Mouse (Mus musculus) limb, embryonic 10.5 days (tissue): ENCODE measurements around the gene Ang. TPM values are rescaled to one million over a fixed set of nuclear protein-coding genes. Genes with fewer than 3 reads are reported as not detected.
"Not testable (repeated sequence)": the region's sequence is repeated elsewhere in the genome, so short reads cannot be mapped to it uniquely, and the experiment has no call there.

ENCODE experiments used
- DNase-seq: peaks from one replicate; pipeline ENCODE4 v3.0.0-alpha.2; 2017; ENCODE audit warnings: low spot score
- H3K27ac ChIP-seq: fragments of 300-500 bp; sonication (generic); 2 replicates; pipeline ENCODE4 v1.5.1; 2016; ENCODE audit warnings: mild to moderate bottlenecking
- H3K27me3 ChIP-seq: fragments of 300-500 bp; sonication (generic); 2 replicates; pipeline ENCODE4 v1.6.1; 2016; ENCODE audit warnings: low read depth, mild to moderate bottlenecking; ENCODE audit not compliant: poor library complexity, severe bottlenecking
- H3K36me3 ChIP-seq: fragments of 300-500 bp; sonication (generic); 2 replicates; pipeline ENCODE4 v1.6.1; 2016; ENCODE audit warnings: mild to moderate bottlenecking, moderate library complexity
- H3K4me1 ChIP-seq: fragments of 300-500 bp; sonication (generic); 2 replicates; pipeline ENCODE4 v1.6.1; 2016
- H3K4me3 ChIP-seq: fragments of 300-500 bp; sonication (generic); 2 replicates; pipeline ENCODE4 v1.5.1; 2016; ENCODE audit warnings: mild to moderate bottlenecking, moderate library complexity
- H3K9me3 ChIP-seq: fragments of 300-500 bp; sonication (generic); replicated peaks from 2 replicates; pipeline ENCODE4 v1.6.1; 2016; ENCODE audit warnings: mild to moderate bottlenecking
- WGBS: fragments of 180-500 bp; shearing (Covaris S2); methylation state at CpG from one replicate; pipeline ENCODE4 v1.1.7; 2016; 5-methylcytosine and 5-hydroxymethylcytosine counted together
- polyA plus RNA-seq: library from polyadenylated mRNA; unstranded; fragments of >200 nt; fragmentation: Nextera tagmentation; extraction: Ambion mirVana; gene quantifications from 2 replicates; pipeline ENCODE4 v1.2.1, GENCODE M21; 2016

Ang gene
- polyA plus RNA-seq, 1 experiment from 2014 or later: 1.8 TPM

DNA sequence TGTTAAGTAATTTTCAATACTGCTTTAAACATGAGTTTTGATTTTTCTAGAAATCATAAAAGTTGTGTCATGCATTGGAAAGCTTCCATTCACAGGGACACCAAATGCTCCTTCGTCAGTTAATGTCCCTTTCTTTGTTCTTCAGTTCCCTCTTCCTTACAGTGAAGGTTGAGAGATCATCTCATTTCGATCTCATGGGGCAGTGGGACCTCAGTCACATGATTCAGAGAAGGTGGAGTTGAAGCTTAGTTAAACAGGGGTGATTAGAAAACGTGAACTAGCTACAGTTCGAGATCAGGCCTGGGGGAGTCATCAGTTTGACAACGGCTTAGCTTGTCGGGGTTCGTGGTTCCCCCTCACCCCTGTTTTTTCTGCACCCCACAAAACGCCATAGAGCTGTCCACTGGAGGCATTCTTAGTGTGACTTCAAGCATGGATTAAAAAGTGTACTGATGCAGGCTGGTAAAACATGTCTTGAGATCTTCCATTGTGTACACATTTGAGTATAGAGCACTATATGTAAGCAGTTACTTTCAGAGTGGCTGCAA, 1.2 kb downstream of the Ang start:
- WGBS: 59% methylated on average over 8 of the region's 8 CpGs
- Histone ChIP-seq H3K4me1 (no peaks in the 10 kb centered on the region), H3K9me3 (no peaks in the 10 kb centered on the region), H3K4me3 (no peak overlapping the region), H3K27ac (no peak overlapping the region), H3K36me3 (no peaks in the 10 kb centered on the region), H3K27me3 (no peaks in the 10 kb centered on the region)
- DNase-seq: no peak

DNA sequence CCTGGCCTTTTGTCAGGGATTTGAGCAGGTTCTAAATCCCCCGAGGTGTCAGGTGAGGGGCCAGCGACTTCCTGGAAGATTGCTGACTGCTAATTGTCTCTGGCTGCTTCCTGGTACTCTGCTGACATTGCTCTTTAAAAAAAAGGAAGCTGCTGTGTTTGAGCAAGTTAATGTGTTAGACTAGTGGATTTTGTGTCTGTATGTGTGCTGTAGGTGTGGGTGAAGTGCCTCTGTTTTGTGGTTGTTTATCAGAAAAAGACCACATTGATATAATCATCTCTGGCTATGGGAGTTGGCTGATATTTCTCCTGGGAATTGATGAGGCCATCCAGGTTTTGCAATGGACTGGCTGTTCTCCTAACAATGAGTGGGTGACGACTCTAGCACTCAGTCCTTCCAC, 2.5 kb downstream of the Ang start:
- Histone ChIP-seq H3K4me1 (no peaks in the 10 kb centered on the region), H3K4me3 (no peak overlapping the region), H3K27me3 (no peaks in the 10 kb centered on the region), H3K9me3 (no peaks in the 10 kb centered on the region), H3K36me3 (no peaks in the 10 kb centered on the region), H3K27ac (no peak overlapping the region)
- 29% methylated on average over 3 of the region's 3 CpGs for WGBS
- DNase-seq: no peak

DNA sequence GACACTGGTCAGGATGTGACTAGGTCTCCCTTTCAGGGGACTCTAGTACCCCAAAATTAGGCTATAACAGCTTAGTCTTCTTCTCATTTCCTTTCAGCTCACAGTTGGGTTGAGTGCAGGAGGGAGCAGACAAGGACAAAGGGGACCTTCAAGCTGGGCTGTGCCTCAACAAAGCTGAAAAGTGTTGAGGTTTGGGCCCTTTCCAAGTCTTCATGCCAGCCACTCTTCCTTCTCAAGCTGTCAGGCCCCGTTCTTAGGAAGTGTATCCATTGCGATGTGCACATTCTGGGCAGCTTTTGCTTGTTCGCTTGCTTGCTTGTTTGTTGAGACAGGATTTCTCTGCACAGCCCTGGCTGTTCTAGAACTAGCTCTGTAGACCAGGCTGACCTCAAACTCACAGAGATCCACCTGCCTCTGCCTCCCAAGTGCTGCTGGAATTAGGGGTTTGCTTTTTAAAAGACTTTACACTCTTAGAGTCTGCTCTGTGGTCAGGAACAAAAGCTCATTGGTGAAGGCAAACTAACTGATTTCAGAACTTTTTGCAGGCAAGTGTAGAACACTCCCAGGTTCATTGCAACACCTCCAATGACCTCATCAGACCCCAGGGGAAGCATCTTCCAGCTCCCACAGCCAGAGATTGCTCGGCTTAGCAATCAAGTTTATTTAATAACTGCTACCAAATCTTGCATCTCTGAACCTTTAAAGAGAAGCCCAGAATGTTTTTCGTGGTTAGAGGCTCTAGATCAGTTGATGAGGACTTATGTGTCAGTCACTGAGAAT, 3.3 kb downstream of the Ang start:
- DNase-seq: no peak
- WGBS: 90% methylated on average over 5 of the region's 5 CpGs
- Histone ChIP-seq H3K27me3 (no peaks in the 10 kb centered on the region), H3K4me3 (no peak overlapping the region), H3K4me1 (no peaks in the 10 kb centered on the region), H3K27ac (no peak overlapping the region), H3K36me3 (no peaks in the 10 kb centered on the region), H3K9me3 (no peaks in the 10 kb centered on the region)

DNA sequence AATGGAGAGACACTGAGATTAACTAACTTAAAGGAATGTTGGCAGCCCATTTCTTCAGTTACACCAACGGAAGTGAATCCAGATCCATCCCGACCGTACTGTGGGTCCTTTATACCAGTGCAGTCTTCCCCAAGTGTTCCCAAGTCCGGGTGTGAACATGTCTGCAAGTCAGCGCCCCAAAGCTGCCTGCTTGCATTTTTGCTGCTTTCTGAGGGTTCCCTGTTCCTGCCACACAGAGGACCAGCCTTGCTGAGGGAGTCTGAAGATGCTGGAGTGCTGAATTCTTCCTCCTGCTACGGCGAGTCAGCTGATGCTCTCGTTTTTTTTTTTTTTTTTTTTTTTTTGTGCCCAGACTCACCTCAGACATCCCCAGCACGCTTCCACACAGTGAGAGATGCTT, 4.0 kb downstream of the Ang start:
- WGBS: 78% methylated on average over 7 of the region's 9 CpGs
- Histone ChIP-seq H3K27ac (no peak overlapping the region), H3K4me3 (no peak overlapping the region), H3K27me3 (no peaks in the 10 kb centered on the region), H3K4me1 (no peaks in the 10 kb centered on the region), H3K36me3 (no peaks in the 10 kb centered on the region), H3K9me3 (no peaks in the 10 kb centered on the region)
- no peak for DNase-seq

DNA sequence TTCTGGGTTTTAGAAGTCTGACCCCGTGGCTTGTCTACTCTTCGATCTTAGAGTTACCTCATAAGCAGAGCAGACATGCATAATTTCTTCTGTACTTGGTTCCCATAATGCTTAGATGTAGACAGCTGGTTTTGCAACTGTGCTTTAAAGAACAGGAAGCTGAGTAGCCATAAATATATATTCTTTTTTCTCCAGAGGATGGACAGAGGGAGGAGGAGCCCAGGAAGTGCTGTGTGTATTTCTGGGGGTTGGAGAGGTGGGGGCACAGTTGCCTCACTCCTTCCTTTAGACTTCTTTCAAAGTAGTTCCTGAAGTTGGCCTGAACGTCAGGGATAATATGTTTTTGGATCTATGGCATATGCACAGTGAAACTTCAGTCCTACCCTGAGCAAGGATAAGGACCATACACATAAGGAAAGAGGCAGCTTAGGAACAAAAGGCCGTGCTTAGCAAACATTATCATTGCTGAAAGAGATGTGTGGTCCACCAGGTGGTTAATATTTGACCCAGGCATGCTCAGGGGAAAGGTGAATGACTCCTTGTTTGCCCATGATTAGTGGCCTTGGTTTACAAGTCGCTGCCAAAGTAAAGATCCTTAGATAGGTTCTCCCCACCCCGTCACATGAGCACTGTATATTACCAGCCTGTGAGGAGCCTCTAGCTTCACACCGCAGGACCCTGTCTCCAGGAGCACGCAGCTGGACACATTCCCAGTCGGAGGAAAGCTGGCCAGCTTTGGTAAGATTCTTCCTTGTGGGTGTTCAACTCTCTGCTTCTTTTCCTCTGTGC, 5.0 kb downstream of the Ang start:
- Histone ChIP-seq H3K4me1 (no peaks in the 10 kb centered on the region), H3K4me3 (no peak overlapping the region), H3K27me3 (no peaks in the 10 kb centered on the region), H3K27ac (no peak overlapping the region), H3K36me3 (no peaks in the 10 kb centered on the region), H3K9me3 (no peaks in the 10 kb centered on the region)
- WGBS: 79% methylated on average over 9 of the region's 9 CpGs
- no peak for DNase-seq

DNA sequence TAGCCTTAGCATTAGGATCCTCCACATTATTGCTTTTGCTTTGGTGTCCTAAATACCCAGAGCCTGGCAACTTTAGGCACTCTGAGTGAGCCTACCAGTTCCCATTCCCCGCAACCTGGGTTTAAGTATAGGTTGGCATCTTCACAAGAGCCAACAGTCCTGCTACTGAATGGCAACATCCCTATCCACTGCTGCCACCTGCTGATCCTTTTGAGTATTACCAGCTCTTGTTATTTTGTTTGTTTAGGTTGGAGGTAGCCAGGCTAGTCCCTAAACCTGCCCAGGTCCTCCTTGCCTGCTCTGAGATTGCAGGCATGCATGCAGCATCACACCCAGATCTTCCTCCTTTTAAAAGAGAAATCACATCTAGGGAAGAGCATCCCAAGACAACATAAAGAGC, 7.3 kb downstream of the Ang start:
- H3K36me3 ChIP-seq, H3K4me3 ChIP-seq, H3K9me3 ChIP-seq, H3K27me3 ChIP-seq, H3K4me1 ChIP-seq, H3K27ac ChIP-seq: not testable (repeated sequence)
- DNase-seq: peak; percentile 35
- 44% methylated on average over 1 of the region's 1 CpGs for WGBS

DNA sequence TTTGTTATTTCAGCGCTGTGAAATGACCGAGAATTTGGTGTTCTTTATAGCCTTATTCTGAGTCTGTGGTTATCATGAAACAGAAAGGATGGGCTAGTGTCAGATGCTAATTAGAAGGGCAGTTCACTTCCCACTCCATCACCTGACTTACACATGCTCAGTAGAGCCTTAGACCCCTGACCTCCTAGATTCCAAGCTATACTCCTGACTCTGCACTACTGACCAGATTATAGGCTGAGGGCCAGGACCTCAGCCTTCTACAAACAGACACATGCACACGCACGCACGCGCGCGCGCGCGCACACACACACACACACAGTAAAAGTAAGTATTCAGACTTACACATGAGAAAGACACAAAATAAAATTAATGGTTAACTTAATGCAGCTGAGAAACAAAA, 8.0 kb downstream of the Ang start:
- 94% methylated on average over 11 of the region's 11 CpGs for WGBS
- no peaks in the 10 kb centered on the region for H3K36me3 ChIP-seq

DNA sequence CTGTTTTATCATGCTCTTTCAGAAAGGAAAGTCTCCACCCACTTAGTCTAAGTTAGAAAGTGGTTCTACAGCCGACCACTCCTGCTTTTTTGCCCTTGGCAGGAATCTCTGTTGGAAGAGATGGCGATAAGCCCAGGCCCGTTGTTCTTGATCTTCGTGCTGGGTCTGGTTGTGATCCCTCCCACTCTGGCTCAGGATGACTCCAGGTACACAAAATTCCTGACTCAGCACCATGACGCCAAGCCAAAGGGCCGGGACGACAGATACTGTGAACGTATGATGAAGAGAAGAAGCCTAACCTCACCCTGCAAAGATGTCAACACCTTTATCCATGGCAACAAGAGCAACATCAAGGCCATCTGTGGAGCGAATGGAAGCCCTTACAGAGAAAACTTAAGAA, 10.3 kb downstream of the Ang start:
- no peak overlapping the region for H3K27ac ChIP-seq
- WGBS: 84% methylated on average over 9 of the region's 9 CpGs

More for the DNA sequence above, 8.0 kb downstream of the Ang start:
- no peak overlapping the region for H3K27ac ChIP-seq
- H3K27me3 ChIP-seq: no peaks in the 10 kb centered on the region
- no peaks in the 10 kb centered on the region for H3K9me3 ChIP-seq
- no peaks in the 10 kb centered on the region for H3K4me1 ChIP-seq
- DNase-seq: no peak
- H3K4me3 ChIP-seq: no peak overlapping the region

DNA sequence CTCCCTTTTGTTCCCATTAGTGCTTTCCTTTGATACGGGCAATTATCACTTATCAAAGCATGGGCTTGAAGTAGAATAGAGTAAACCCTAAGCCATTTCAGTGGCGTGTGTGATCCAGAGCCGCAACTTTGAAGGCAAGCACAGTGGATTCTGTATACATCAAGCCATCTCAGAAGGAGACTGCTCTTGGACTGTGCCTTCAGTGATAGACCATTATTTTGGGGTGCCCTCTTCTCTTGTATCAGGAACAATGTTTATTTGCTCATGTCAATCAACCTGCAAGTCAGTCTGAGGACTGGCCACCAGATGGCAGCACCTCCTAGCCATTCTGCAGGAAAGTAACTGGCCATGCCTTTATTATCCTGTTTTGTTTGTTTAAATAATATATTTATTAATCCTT, 12.3 kb downstream of the Ang start:
- WGBS: 60% methylated on average over 3 of the region's 3 CpGs
- peak; percentile 75 for DNase-seq
- H3K4me3 ChIP-seq: no peak overlapping the region

More for the DNA sequence above, 10.3 kb downstream of the Ang start:
- Histone ChIP-seq H3K4me3 (no peak overlapping the region), H3K27me3 (no peaks in the 10 kb centered on the region), H3K9me3 (no peaks in the 10 kb centered on the region), H3K4me1 (no peaks in the 10 kb centered on the region), H3K36me3 (no peaks in the 10 kb centered on the region)
- DNase-seq: no peak

DNA sequence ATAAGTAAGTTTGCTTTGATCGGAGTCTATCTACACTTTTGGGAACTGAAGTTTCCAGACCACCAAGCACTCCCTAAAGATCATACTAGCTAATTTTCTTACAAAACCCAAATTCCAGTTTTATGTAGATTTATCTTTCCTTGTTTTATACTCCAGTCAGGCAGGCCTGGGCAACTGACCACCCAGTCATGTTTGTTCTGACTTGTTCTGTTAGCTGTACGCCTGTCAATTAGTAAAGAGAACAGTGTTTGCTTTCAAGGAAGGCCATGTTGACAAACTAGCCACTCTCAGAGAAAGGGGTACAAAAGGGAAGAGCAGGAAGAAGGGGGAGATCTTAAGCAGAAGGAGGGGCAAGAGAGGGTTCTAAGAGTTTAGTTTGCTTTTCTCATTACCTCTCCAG, 13.4 kb downstream of the Ang start:
- 90% methylated on average over 2 of the region's 2 CpGs for WGBS
- Histone ChIP-seq H3K4me3 (no peak overlapping the region), H3K27me3 (no peaks in the 10 kb centered on the region), H3K9me3 (no peaks in the 10 kb centered on the region), H3K27ac (no peak overlapping the region), H3K36me3 (no peaks in the 10 kb centered on the region), H3K4me1 (no peaks in the 10 kb centered on the region)
- DNase-seq: no peak

More for the DNA sequence above, 12.3 kb downstream of the Ang start:
- Histone ChIP-seq H3K36me3 (no peaks in the 10 kb centered on the region), H3K27me3 (no peaks in the 10 kb centered on the region), H3K9me3 (no peaks in the 10 kb centered on the region), H3K4me1 (no peaks in the 10 kb centered on the region), H3K27ac (no peak overlapping the region)

DNA sequence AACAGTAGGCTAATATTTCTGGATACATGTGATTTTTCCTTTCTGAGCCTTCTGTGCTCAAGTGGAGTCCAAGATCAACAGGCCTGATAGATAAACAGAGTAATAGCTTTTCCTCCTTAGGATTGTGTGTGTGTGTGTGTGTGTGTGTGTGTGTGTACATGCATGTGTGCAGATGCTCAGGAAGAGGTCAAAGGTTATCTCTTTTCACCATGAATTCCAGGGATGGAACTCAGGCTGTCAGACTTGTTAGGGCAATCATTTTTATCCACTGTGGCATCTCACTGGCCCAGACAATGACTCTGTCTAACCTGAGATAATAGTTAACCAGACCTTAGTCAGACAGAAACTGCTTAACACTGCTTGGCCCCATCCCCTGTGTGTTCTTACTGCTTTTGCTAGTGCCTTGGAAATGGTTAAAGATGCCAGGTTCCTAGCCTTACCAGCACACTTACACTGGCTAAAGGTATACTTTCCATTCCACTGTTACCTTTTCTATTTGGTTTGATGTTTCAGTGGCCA, 15.6 kb downstream of the Ang start:
- DNase-seq: no peak
- no peaks in the 10 kb centered on the region for H3K27me3 ChIP-seq
- H3K27ac ChIP-seq: no peak overlapping the region

DNA sequence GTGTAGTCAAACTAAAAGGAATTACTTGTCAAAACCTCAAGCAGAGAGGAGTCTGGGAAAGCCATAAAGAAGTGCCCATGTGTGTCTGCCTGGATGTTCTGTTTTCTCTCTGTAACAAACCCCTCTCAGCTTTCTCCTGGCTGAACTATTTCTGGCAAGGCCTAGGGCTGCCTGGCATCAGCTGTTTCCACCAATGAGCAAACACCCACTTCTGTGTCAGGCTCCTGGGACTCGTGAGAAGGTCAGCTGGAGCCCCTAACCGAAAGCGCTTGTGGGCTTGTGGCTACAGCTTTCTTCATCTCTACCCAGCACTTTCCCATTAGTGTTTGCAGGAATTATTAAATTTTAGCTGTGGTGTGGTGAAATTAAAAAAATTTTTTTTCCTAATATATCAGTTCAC, 21.0 kb downstream of the Ang start:
- 72% methylated on average over 3 of the region's 3 CpGs for WGBS
- no peak overlapping the region for H3K27ac ChIP-seq
- DNase-seq: no peak

More for the DNA sequence above, 15.6 kb downstream of the Ang start:
- H3K4me3 ChIP-seq: no peak overlapping the region
- H3K9me3 ChIP-seq: no peaks in the 10 kb centered on the region
- H3K4me1 ChIP-seq: no peaks in the 10 kb centered on the region
- no peaks in the 10 kb centered on the region for H3K36me3 ChIP-seq

DNA sequence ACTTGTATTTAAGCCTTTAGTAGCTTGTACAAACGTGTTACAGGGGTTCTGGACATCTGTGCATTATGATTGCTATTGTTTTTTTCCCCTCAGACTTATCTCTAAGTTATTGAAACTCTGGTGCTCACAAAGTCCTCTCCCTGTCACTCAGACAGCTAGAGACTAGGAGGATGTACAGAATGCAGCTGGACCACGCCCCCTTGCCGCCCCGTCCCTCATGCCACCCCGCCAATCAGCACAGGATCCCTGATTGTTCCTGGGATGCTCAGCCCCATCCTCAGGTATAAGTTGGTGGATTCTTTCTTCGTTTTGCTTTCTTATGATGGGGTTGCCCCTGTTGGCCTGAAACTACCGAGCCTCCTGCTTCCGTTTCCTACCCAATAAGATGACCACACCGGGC, 22.5 kb downstream of the Ang start:
- DNase-seq: no peak
- no peaks in the 10 kb centered on the region for H3K9me3 ChIP-seq
- WGBS: 42% methylated on average over 9 of the region's 9 CpGs
- H3K4me1 ChIP-seq: no peaks in the 10 kb centered on the region
- H3K4me3 ChIP-seq: no peak overlapping the region
- no peaks in the 10 kb centered on the region for H3K36me3 ChIP-seq
- no peaks in the 10 kb centered on the region for H3K27me3 ChIP-seq
- no peak overlapping the region for H3K27ac ChIP-seq

More for the DNA sequence above, 21.0 kb downstream of the Ang start:
- Histone ChIP-seq H3K4me3 (no peak overlapping the region), H3K4me1 (no peaks in the 10 kb centered on the region), H3K9me3 (no peaks in the 10 kb centered on the region), H3K27me3 (no peaks in the 10 kb centered on the region), H3K36me3 (no peaks in the 10 kb centered on the region)
